Mouse (Mus musculus): ENCODE measurements around the gene Dyrk1a. TPM values are rescaled to one million over a fixed set of nuclear protein-coding genes. Genes with fewer than 3 reads are reported as not detected.
A peak's percentile ranks its signal among the peaks of the same experiment; 100 is the strongest.

Dyrk1a gene
- 10 to 100 TPM; 86.2 to 99.2 TPM for total RNA-seq (2021)

DNA sequence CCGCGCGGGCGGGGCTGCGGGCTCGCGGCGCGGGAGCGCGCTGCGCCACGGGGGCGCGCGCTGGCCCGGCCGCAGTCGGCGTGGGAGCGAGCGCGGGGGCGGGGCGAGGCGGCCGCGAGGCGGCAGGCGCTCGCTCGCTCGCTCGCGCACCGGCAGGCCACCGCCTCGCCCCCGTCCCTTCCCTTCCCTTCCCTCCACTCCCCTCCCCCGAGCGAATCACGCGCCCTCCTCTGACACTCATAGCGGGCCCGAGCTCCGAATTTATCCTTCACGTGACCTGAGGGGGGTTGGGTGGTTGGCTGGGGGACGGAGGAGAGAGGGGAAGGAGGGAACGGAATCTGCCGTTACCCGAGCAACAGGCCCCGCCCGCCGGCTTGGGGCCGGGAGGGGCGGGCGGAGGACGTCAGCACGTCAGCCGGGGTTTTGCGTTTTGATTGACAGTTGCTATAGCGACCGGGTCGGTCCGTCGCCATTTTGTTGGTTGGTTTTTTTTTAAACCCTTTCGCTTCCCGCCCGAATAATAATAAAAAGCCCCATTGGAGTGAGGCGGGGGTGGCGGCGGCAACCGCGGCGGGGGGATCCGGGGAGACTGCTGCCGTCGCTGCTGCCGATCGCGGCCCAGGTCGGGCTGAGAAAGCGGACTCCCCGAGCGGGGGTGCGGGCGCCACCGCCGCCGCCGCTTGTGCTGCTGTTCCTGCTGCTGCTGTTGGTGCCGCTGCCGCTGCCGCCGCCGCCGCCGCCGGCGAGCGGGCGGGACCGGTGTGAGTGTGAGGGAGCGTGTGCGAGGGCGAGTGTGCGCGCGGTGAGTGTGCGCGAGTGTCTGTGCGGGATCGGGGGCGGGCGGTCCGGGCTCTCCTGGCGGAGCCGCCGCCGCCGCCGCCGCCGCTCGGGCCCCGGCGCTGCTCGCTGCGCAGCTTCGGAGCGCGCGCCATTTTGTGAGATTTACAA lies at the start of gene Dyrk1a:
TSS of gene Dyrk1a (plus strand) at position 782 of the 948 bp plus-strand sequence.
- intact Hi-C loops (cut with DNase I): loop anchor here (5.0 kb wide), 2 partner anchors 97 to 143 kb away; no protein-coding TSS in a partner anchor
- DNase-seq: peak; percentile 99 to 100

- intact Hi-C loops (cut with DNase I): no loop called here
Measured at GRCm38 (mm10) chr16:94523594-94524377, 46.0 kb upstream of the Dyrk1a start.

GRCm38 (mm10) chr16:94524691-94525090 lies 45.1 kb upstream of the Dyrk1a start:
- DNase-seq: no peak
- intact Hi-C loops (cut with DNase I): no loop called here

More at GRCm38 (mm10) chr16:94523594-94524377, 46.0 kb upstream of the Dyrk1a start:
- peak in 1 of 2 experiments; percentile 37 for DNase-seq

- DNase-seq: no peak
- intact Hi-C loops (cut with DNase I): loop anchor here (2.0 kb wide), 2 partner anchors 35 to 93 kb away; no protein-coding TSS in a partner anchor
Measured at GRCm38 (mm10) chr16:94525955-94526343, 43.9 kb upstream of the Dyrk1a start.

DNA sequence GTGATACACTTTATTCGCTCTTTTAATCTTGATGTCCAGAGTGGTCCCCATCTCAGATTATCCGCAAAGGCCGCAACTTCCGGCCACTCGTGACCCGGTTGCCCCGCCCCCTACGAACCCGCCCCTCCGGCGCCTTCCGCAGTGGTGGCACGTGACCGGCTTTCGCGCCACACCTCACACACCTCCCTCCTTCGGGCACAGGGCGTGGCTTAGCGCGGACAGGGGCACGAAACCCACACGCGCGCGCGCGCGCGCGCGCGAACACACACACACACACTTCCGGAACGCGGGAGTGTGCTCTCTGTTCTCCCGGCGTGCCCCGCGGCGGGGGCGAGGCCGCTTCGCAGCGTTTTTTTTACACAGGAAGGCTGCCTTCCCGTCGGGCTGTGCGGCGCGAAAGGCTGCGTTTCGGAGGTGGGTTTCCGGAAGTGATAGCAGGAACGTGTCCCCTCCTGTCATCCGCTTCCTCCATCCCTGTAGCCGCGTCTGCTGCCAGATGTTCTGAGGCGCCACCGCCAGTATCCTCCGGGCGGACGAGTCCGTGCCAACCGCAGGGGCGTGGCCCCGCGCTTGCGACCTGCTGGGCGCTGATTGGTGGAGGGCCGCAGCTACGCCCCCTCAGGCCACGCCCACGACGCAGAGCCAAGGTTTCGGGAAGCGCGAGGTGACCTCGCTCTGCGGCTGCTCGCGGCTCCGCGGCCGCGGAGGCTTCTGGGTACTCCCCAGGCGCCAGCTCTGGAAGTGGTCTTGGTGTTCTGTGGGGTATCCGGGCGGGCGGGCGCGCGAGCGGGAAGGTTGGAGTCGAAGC lies 43.3 kb upstream of the Dyrk1a start, which contains the start of gene Vps26c:
TSS of gene Vps26c (minus strand) at position 487 of the 808 bp plus-strand sequence.
- intact Hi-C loops (cut with DNase I): loop anchor here (1.0 to 2.0 kb wide), 3 partner anchors 34 to 92 kb away; no protein-coding TSS in a partner anchor
- DNase-seq: peak; percentile 99

DNA sequence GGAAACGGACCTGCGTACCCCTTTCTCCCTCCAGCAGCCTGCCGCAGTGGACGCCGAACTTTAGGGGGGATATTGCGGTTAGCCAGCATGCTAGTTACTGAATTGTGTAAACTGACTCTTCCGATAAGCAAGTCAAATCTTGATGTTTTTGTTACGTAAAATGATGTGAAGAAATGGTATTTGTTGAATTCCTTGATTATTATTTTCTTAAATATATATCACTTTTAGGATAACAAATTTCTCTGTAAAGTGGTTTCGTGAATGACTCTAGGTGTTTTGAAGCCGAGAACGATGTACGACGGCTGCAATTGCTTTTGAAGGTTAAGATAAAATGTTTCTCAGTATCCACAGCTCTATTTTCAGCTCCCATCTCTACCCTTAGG lies 42.7 kb upstream of the Dyrk1a start:
- no peak for DNase-seq
- intact Hi-C loops (cut with DNase I): loop anchor here (1.0 to 2.0 kb wide), 3 partner anchors 34 to 92 kb away; no protein-coding TSS in a partner anchor

DNA sequence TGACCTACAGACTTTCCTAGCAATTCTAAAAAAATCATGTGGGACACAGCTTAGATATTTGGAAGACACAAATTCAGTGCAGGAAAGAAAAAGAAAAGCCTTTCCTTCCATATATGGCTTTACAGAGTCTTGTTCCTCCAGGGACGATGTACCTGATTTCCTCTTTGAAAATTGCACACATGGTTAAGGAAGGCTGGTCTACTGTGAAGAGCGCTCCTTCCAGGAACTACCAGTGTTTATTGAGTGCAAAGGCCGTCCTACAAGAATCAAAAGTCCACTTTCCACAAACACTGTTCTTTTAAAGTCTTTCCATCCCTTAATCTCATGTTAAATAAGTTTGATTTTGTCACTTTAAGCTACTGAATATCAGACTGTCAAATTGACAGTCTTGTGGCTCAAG lies 42.3 kb upstream of the Dyrk1a start:
- intact Hi-C loops (cut with DNase I): loop anchor here (1.0 to 2.0 kb wide), 3 partner anchors 33 to 91 kb away; no protein-coding TSS in a partner anchor
- no peak for DNase-seq

DNA sequence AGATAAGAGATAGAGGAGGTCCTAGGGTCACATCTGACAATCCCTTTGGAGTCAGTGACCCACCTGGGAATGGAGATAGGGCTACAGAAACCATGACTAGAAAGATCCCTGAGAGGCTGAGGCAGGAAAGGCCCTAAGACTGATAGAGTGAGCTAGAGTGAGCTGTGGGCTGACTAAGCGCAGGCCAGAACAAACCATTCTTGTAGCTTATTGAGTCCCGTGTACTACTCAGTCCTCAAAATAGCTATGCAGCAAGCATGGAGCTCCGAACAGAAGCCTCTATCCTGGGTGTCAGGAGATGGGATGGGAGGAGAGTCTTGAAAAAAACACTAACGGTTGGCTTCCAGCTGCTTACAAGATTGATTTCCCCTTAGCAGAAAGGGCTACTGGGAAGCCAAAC lies 38.5 kb upstream of the Dyrk1a start:
- DNase-seq: no peak
- intact Hi-C loops (cut with DNase I): no loop called here

GRCm38 (mm10) chr16:94533679-94534078 lies 36.1 kb upstream of the Dyrk1a start:
- DNase-seq: peak; percentile 52 to 57
- intact Hi-C loops (cut with DNase I): no loop called here

DNA sequence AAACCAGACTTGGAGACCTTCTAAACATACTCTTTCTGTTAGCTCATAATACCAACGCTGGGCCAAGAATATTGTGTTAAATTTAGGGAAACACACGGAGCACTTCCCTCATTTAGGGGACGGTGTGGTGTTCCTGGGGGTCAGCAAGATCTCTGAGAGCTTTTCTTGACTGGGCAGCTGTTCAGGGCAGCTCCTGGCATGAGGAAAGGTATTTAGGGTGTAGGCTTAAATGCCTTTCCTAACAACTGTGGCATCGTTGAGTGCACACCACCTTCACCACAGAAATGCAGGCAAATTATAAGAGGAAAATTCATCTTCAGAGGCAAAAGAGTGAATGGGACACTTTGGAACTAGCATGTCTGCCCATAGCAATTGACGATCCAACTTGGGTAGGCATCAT lies 34.1 kb upstream of the Dyrk1a start:
- intact Hi-C loops (cut with DNase I): no loop called here
- no peak for DNase-seq

- DNase-seq: peak; percentile 87 to 88
Measured at GRCm38 (mm10) chr16:94536417-94537158, 33.2 kb upstream of the Dyrk1a start.

GRCm38 (mm10) chr16:94537159-94537527 lies 32.7 kb upstream of the Dyrk1a start:
- intact Hi-C loops (cut with DNase I): no loop called here
- peak; percentile 71 to 75 for DNase-seq

More at GRCm38 (mm10) chr16:94536417-94537158, 33.2 kb upstream of the Dyrk1a start:
- intact Hi-C loops (cut with DNase I): no loop called here

- intact Hi-C loops (cut with DNase I): no loop called here
- no peak for DNase-seq
Measured at GRCm38 (mm10) chr16:94540140-94540539, 29.7 kb upstream of the Dyrk1a start.

GRCm38 (mm10) chr16:94542898-94543297 lies 26.9 kb upstream of the Dyrk1a start:
- no peak for DNase-seq
- intact Hi-C loops (cut with DNase I): no loop called here

DNA sequence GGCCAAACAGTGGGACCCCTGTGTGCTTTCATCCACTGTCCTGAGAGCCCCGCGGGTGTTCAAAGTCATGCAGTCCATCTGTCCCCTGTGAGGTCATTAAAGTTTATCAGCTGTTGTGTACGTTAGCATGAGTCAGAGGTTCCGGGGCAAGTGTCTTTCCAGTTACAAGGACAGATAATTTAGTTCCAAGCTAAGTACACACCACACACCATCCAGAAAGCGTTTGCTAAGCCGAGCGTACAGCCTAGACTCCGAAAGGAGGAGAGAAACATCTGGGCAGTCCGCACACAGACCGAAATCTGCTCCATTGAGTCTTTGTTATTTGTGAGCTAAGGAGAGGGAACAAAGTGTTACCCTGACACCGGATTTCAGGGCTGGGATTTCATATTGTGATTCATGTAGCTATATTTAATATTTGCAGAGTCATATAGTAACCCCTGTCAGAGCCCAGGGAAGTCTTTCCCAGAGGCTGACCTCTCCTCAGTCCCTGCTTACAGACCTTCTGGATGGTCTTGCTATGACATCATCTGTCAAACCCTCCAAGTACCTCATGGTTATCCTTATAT lies 25.2 kb upstream of the Dyrk1a start:
- intact Hi-C loops (cut with DNase I): no loop called here
- DNase-seq: peak in 1 of 2 experiments; percentile 64

GRCm38 (mm10) chr16:94545781-94546562 lies 23.8 kb upstream of the Dyrk1a start:
- intact Hi-C loops (cut with DNase I): no loop called here

DNA sequence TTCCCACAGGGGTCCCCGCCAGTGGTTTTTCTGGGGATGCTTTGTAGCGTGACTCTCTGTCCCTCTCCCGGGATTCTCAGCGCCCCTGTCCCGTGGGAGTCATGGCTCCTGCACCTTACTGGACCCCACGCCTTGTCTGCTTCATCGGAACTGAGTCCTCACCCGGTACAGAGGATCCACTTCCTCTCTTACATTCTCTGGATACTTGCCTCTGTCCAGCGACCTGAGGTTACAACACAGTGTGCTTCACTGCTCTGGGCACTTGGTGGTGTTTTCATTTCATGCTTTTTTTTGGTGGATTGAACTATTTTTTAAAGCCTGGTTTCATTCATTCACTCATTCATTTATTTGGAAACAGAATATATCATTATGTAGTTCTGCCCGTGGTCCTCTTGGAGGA lies 20.0 kb upstream of the Dyrk1a start:
- intact Hi-C loops (cut with DNase I): no loop called here
- no peak for DNase-seq

More at GRCm38 (mm10) chr16:94545781-94546562, 23.8 kb upstream of the Dyrk1a start:
- no peak for DNase-seq

GRCm38 (mm10) chr16:94551934-94552333 lies 17.9 kb upstream of the Dyrk1a start:
- peak; percentile 75 to 77 for DNase-seq
- intact Hi-C loops (cut with DNase I): no loop called here
